Mouse (Mus musculus) midbrain, embryonic 12.5 days (tissue): ENCODE results near the gene Fam8a1. TPM values are rescaled to one million over a fixed set of nuclear protein-coding genes. Genes with fewer than 3 reads are reported as not detected.

Experiments used
- ATAC-seq: fragments of 200-750 bp; cut with Nextera tagmentation; 2 replicates; pipeline ENCODE4 v1.8.0; 2017; ENCODE audit warnings: low read depth, moderate TSS enrichment, moderate library complexity; ENCODE audit not compliant: low FRiP score
- H3K27ac ChIP-seq: fragments of 300-500 bp; sonication (generic); replicated peaks from 2 replicates; pipeline ENCODE4 v1.5.1; 2016; ENCODE audit warnings: mild to moderate bottlenecking
- H3K27me3 ChIP-seq: fragments of 300-500 bp; sonication (generic); 2 replicates; pipeline ENCODE4 v1.6.1; 2016; ENCODE audit warnings: mild to moderate bottlenecking
- H3K36me3 ChIP-seq: fragments of 300-500 bp; sonication (generic); 2 replicates; pipeline ENCODE4 v1.6.1; 2016
- H3K4me1 ChIP-seq: fragments of 300-500 bp; sonication (generic); 2 replicates; pipeline ENCODE4 v1.6.1; 2016
- H3K4me2 ChIP-seq: fragments of 300-500 bp; sonication (generic); replicated peaks from 2 replicates; pipeline ENCODE4 v1.6.1; 2016; ENCODE audit warnings: mild to moderate bottlenecking, moderate library complexity
- H3K4me3 ChIP-seq: fragments of 300-500 bp; sonication (generic); 2 replicates; pipeline ENCODE4 v1.5.1; 2016; ENCODE audit warnings: mild to moderate bottlenecking
- H3K9ac ChIP-seq: fragments of 300-500 bp; sonication (generic); replicated peaks from 2 replicates; pipeline ENCODE4 v1.6.1; 2016; ENCODE audit warnings: mild to moderate bottlenecking, moderate library complexity
- H3K9me3 ChIP-seq: fragments of 300-500 bp; sonication (generic); 2 replicates; pipeline ENCODE4 v1.6.1; 2016; ENCODE audit warnings: mild to moderate bottlenecking
- WGBS: fragments of 180-500 bp; shearing (Covaris S2); methylation state at CpG from one replicate; pipeline ENCODE4 v1.1.7; 2016; 5-methylcytosine and 5-hydroxymethylcytosine counted together
- polyA plus RNA-seq: library from polyadenylated mRNA; unstranded; fragments of >200 nt; fragmentation: Nextera tagmentation; extraction: Ambion mirVana; gene quantifications from 2 replicates; pipeline ENCODE4 v1.2.1, GENCODE M21; 2016

Gene Fam8a1
- polyA plus RNA-seq, 1 experiment from 2014 or later: 19.9 TPM

- peaks cover 11% of the 10 kb centered on the region for H3K4me1 ChIP-seq
- no peak overlapping the region for H3K9ac ChIP-seq
- no peak overlapping the region for H3K4me3 ChIP-seq
- H3K4me2 ChIP-seq: no peak overlapping the region
- H3K9me3 ChIP-seq: no peaks in the 10 kb centered on the region
- no peak for ATAC-seq
- no peaks in the 10 kb centered on the region for H3K27me3 ChIP-seq
- H3K27ac ChIP-seq: no peak overlapping the region
- no peaks in the 10 kb centered on the region for H3K36me3 ChIP-seq
Measured at GRCm38 (mm10) chr13:46724371-46724770, 55.0 kb downstream of the Fam8a1 start.

- Histone ChIP-seq H3K4me2 (peak overlapping the region; percentile 72), H3K4me3 (peak overlapping the region; percentile 9; the same call in 1 of the 2 replicates)
- 29% methylated on average over 2 of the region's 2 CpGs for WGBS
Measured at GRCm38 (mm10) chr13:46725227-46725626, 55.9 kb downstream of the Fam8a1 start.

GRCm38 (mm10) chr13:46726288-46727037, 57.1 kb downstream of the Fam8a1 start:
- Histone ChIP-seq H3K9ac (peak overlapping the region; percentile 95), H3K27ac (peak overlapping the region; percentile 94), H3K4me2 (peak overlapping the region; percentile 72), H3K27me3 (no peaks in the 10 kb centered on the region), H3K4me1 (peaks cover 10% of the 10 kb centered on the region), H3K4me3 (peak overlapping the region; percentile 99), H3K9me3 (no peaks in the 10 kb centered on the region), H3K36me3 (no peaks in the 10 kb centered on the region)
- 1% methylated on average over 30 of the region's 30 CpGs for WGBS
- no peak for ATAC-seq

More at GRCm38 (mm10) chr13:46725227-46725626, 55.9 kb downstream of the Fam8a1 start:
- no peak for ATAC-seq
- H3K36me3 ChIP-seq: no peaks in the 10 kb centered on the region
- H3K9ac ChIP-seq: no peak overlapping the region
- H3K27me3 ChIP-seq: no peaks in the 10 kb centered on the region
- no peaks in the 10 kb centered on the region for H3K9me3 ChIP-seq
- H3K4me1 ChIP-seq: peaks cover 10% of the 10 kb centered on the region
- no peak overlapping the region for H3K27ac ChIP-seq

DNA sequence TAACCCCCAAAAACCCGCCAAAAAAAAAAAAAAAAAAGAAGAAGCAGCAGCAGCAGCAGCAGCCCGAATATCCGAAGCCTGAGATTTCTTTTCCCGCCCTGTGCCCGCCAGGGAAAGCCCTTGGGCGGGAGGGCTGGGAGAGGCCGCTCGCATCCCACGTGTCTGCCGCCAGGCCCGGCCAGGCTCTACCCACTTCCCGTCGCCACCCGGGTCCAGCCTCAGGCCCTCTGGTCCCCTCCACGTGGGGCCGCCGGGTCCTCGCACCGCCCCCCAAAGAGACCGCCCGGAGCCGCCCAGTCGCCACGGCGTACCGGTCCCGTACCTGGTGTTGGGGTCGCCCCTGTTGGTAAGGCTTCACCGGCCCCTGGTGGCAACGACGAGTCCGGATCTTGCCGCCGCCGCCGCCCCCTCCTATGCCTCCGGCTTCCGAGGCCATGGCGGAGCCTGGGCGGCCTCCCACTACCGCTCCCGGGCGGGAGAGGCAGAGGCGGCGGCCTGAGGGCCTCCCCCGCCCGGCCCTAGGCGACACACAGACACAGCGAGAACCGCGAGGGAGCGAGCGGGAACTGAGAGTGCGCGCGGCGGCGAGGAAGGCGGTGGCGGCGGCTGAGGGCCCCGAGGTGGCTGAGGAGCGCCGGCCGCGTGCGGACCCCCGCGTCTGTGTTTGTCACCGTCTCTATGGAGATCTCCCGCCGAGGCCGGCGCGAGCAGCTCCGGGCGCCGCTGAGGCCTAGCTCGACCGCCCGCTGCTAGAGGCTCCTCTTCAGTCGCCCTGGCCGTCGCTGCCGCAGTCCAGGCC, 57.9 kb downstream of the Fam8a1 start:
- WGBS: under 1% methylated on average over 75 of the region's 85 CpGs

More for the DNA sequence above, 57.9 kb downstream of the Fam8a1 start:
- Histone ChIP-seq H3K36me3 (no peaks in the 10 kb centered on the region), H3K4me3 (peak overlapping the region; percentile 99), H3K27ac (peak overlapping the region; percentile 94), H3K4me2 (peak overlapping the region; percentile 72), H3K4me1 (peaks cover 10% of the 10 kb centered on the region), H3K9ac (peak overlapping the region; percentile 95), H3K9me3 (no peaks in the 10 kb centered on the region), H3K27me3 (no peaks in the 10 kb centered on the region)
- peak; percentile 89 for ATAC-seq

Other genes starting within 250 kb of the Fam8a1 start
- gene Cap2, start 167.7 kb upstream of the Fam8a1 start, polyA plus RNA-seq: 9.6 and 9.9 TPM in 2 replicates
- 40.7 and 47.5 TPM in 2 replicates for gene Nup153, start 58.4 kb downstream of the Fam8a1 start, polyA plus RNA-seq